Mouse (Mus musculus) kidney, adult 2 months (tissue): ENCODE results near the gene Slc12a8. TPM values are rescaled to one million over a fixed set of nuclear protein-coding genes. Genes with fewer than 3 reads are reported as not detected.

Experiments
- DNase-seq: peaks from one replicate; pipeline ENCODE4 v3.0.0; 2021
- H3K27ac ChIP-seq: fragments of 200-500 bp; 2 replicates; pipeline ENCODE4 v1.5.1; 2012; ENCODE audit warnings: low read depth, low read length, control low read depth, inconsistent platforms; ENCODE audit not compliant: insufficient read depth
- H3K27me3 ChIP-seq: fragments of 200-500 bp; replicated peaks from 2 replicates; pipeline ENCODE4 v1.6.1; 2012; ENCODE audit warnings: mild to moderate bottlenecking, moderate library complexity, low read length, inconsistent platforms; ENCODE audit not compliant: control insufficient read depth, insufficient read depth
- H3K36me3 ChIP-seq: fragments of 200-500 bp; 2 replicates; pipeline ENCODE4 v1.6.1; 2012; ENCODE audit warnings: mild to moderate bottlenecking, moderate library complexity, low read length, inconsistent platforms; ENCODE audit not compliant: control insufficient read depth, insufficient read depth
- H3K4me1 ChIP-seq: fragments of 200-500 bp; 2 replicates; pipeline ENCODE4 v1.6.1; 2011; ENCODE audit warnings: low read length; ENCODE audit not compliant: control insufficient read depth, insufficient read depth
- H3K4me3 ChIP-seq: fragments of 200-500 bp; 2 replicates; pipeline ENCODE4 v1.5.1; 2011; ENCODE audit warnings: mild to moderate bottlenecking, low read depth, low read length, control low read depth; ENCODE audit not compliant: insufficient read depth
- CTCF ChIP-seq: fragments of 200-500 bp; conservative IDR thresholded peaks from 2 replicates; pipeline ENCODE4 v1.5.1; 2011; ENCODE audit warnings: low read depth, mild to moderate bottlenecking, control low read depth, low read length, moderate library complexity, mixed read lengths; ENCODE audit not compliant: insufficient read depth, insufficient read length
- POLR2A ChIP-seq: fragments of 200-500 bp; IDR thresholded peaks from one replicate; pipeline ENCODE4 v1.6.1; 2011; ENCODE audit warnings: low read depth, low read length, control low read depth
- WGBS: fragments of 180-500 bp; shearing (Covaris S2); methylation state at CpG from one replicate; pipeline ENCODE4 v1.1.7; 2018; 5-methylcytosine and 5-hydroxymethylcytosine counted together
- polyA plus RNA-seq: library from polyadenylated mRNA; depleted of rRNA; stranded (reverse); fragments of >200 nt; gene quantifications from 2 replicates; pipeline ENCODE4 v1.2.3, GENCODE M21; 2012

Slc12a8 gene
- polyA plus RNA-seq, 1 experiment = 0.50 TPM

- H3K27me3 ChIP-seq = no peaks in the 10 kb centered on the region
- no peaks in the 10 kb centered on the region for H3K36me3 ChIP-seq
- no peak for DNase-seq
- H3K27ac ChIP-seq = no peak overlapping the region
- no peaks in the 10 kb centered on the region for H3K4me1 ChIP-seq
- WGBS = 92% methylated on average over 2 of the region's 2 CpGs
- TF ChIP-seq CTCF (no peak), POLR2A (no peak)
- no peak overlapping the region for H3K4me3 ChIP-seq
Measured at GRCm38 (mm10) chr16:33544346-33544745, 27.2 kb downstream of the Slc12a8 start.

GRCm38 (mm10) chr16:33545530-33545929, 28.4 kb downstream of the Slc12a8 start:
- DNase-seq = no peak
- no peaks in the 10 kb centered on the region for H3K36me3 ChIP-seq
- no peaks in the 10 kb centered on the region for H3K4me1 ChIP-seq
- H3K27ac ChIP-seq = no peak overlapping the region
- 70% methylated on average over 4 of the region's 4 CpGs for WGBS
- no peaks in the 10 kb centered on the region for H3K27me3 ChIP-seq
- H3K4me3 ChIP-seq = no peak overlapping the region
- TF ChIP-seq CTCF = no peak
- TF ChIP-seq POLR2A = no peak

GRCm38 (mm10) chr16:33553689-33554342, 36.7 kb downstream of the Slc12a8 start:
- Histone ChIP-seq H3K36me3 (no peaks in the 10 kb centered on the region), H3K4me3 (no peak overlapping the region), H3K27ac (no peak overlapping the region), H3K4me1 (no peaks in the 10 kb centered on the region), H3K27me3 (no peaks in the 10 kb centered on the region)
- no peak for DNase-seq
- WGBS = 64% methylated on average over 9 of the region's 9 CpGs
- TF ChIP-seq POLR2A (no peak), CTCF (no peak)

- H3K4me1 ChIP-seq = peaks cover 3% of the 10 kb centered on the region; the same call in 1 of the 2 replicates
- TF ChIP-seq CTCF = no peak
- no peak for TF ChIP-seq POLR2A
- 90% methylated on average over 12 of the region's 12 CpGs for WGBS
- H3K4me3 ChIP-seq = no peak overlapping the region
- no peak overlapping the region for H3K27ac ChIP-seq
- no peaks in the 10 kb centered on the region for H3K27me3 ChIP-seq
- H3K36me3 ChIP-seq = no peaks in the 10 kb centered on the region
- DNase-seq = no peak
Measured at GRCm38 (mm10) chr16:33558121-33558520, 41.0 kb downstream of the Slc12a8 start.

GRCm38 (mm10) chr16:33560281-33560680, 43.2 kb downstream of the Slc12a8 start:
- 4% methylated on average over 6 of the region's 6 CpGs for WGBS
- DNase-seq = peak; percentile 89
- H3K27ac ChIP-seq = peak overlapping the region; percentile 52
- no peaks in the 10 kb centered on the region for H3K27me3 ChIP-seq
- no peak overlapping the region for H3K4me3 ChIP-seq
- H3K4me1 ChIP-seq = peaks cover 3% of the 10 kb centered on the region; the same call in 1 of the 2 replicates
- TF ChIP-seq POLR2A (no peak), CTCF (peak; percentile 76)
- no peaks in the 10 kb centered on the region for H3K36me3 ChIP-seq

GRCm38 (mm10) chr16:33561308-33562009, 44.3 kb downstream of the Slc12a8 start:
- TF ChIP-seq POLR2A (no peak), CTCF (no peak)
- Histone ChIP-seq H3K36me3 (no peaks in the 10 kb centered on the region), H3K27me3 (no peaks in the 10 kb centered on the region), H3K4me3 (no peak overlapping the region), H3K4me1 (peaks cover 3% of the 10 kb centered on the region; the same call in 1 of the 2 replicates), H3K27ac (no peak overlapping the region)
- peak; percentile 40 for DNase-seq
- 74% methylated on average over 12 of the region's 12 CpGs for WGBS

- Histone ChIP-seq H3K27me3 (no peaks in the 10 kb centered on the region), H3K27ac (peak overlapping the region; percentile 46), H3K4me1 (peaks cover 7% of the 10 kb centered on the region), H3K4me3 (no peak overlapping the region), H3K36me3 (no peaks in the 10 kb centered on the region)
- TF ChIP-seq POLR2A (no peak), CTCF (no peak)
- DNase-seq = peak; percentile 88
- 63% methylated on average over 12 of the region's 12 CpGs for WGBS
Measured at GRCm38 (mm10) chr16:33562874-33563537, 45.9 kb downstream of the Slc12a8 start.
